Mouse (Mus musculus) spleen, postnatal 10 days (tissue): ENCODE measurements around the gene Cacng2.

Source experiments
- DNase-seq, 2 experiments: peaks; one replicate each; pipeline ENCODE4 v3.0.0; 2021 to 2022; ENCODE audit warnings: low spot score in 2 of 2

Cacng2 gene

GRCm38 (mm10) chr15:78082841-78083572 lies 36.8 kb downstream of the Cacng2 start:
- DNase-seq, result no peak

- DNase-seq, result no peak
Measured at GRCm38 (mm10) chr15:78082149-78082548, 37.7 kb downstream of the Cacng2 start.

- DNase-seq, result no peak
Measured at GRCm38 (mm10) chr15:78081384-78081783, 38.4 kb downstream of the Cacng2 start.

- no peak for DNase-seq
Measured at GRCm38 (mm10) chr15:78080326-78080725, 39.5 kb downstream of the Cacng2 start.

GRCm38 (mm10) chr15:78078776-78079628 lies 40.8 kb downstream of the Cacng2 start:
- DNase-seq, result no peak

DNA sequence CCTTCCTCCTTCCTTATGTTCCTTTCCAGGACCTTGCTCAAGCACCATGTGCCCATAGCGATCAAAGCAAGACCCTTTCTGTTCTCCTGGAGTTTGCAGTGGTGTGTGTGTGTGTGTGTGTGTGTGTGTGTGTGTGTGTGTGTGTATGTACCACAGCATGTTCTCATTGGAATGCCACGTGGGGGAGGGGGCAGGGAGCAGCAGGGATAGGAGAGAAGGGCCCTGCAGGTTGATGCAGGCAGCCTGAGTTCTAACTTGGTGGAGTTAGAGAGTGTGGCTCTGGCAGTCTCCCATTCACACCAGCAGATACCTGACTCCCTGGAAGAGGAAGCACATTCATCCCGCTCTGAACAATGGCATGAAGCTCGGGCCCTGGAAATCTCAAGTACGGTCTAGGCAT lies 41.6 kb downstream of the Cacng2 start:
- no peak for DNase-seq

GRCm38 (mm10) chr15:78075921-78076320 lies 43.9 kb downstream of the Cacng2 start:
- no peak for DNase-seq

GRCm38 (mm10) chr15:78073109-78073508 lies 46.7 kb downstream of the Cacng2 start:
- no peak for DNase-seq

GRCm38 (mm10) chr15:78066475-78066874 lies 53.4 kb downstream of the Cacng2 start:
- DNase-seq, result peak in 1 of 2 experiments; percentile 61

GRCm38 (mm10) chr15:78065541-78065940 lies 54.3 kb downstream of the Cacng2 start:
- DNase-seq, result no peak

- no peak for DNase-seq
Measured at GRCm38 (mm10) chr15:78064340-78064739, 55.5 kb downstream of the Cacng2 start.

DNA sequence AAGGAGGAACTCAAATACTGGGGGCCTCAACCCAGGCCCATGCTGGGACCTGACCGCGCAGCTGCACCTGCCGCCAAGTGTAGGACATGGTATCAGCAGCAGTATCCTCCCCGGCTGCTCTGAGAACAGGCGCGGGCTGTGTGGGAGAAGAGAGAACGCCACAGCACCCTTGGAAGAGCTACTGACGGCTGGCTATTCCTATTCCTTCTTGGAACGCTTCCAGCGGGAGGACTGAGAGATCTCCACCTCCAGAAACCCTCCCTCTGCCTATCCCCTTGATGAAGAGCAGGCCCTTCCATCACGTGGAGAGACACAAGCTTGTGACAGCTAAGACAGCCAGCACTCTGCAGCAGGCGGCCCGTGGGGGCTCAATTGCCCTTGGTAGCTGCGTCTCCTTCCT lies 57.4 kb downstream of the Cacng2 start:
- DNase-seq, result no peak

GRCm38 (mm10) chr15:78056930-78057329 lies 62.9 kb downstream of the Cacng2 start:
- no peak for DNase-seq

DNA sequence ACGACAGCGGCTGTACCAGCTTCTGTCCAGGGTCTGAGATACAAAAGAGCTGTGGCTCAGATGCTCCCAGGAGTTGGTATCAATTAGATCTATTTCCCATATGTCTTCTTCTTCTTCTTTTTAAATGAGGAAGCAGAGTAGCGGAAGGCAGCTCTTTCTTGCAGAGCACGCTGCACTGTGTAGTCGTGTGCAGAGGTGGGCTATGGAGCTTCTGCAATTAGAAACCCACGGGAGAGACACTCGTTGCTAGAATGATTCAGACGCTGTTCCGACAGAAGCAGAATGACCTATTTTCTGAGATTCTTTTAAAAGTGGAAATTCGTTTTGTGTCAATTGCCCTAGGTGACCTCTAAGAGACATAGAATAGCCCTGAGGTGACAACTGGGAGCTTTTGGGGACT lies 69.1 kb downstream of the Cacng2 start:
- no peak for DNase-seq

GRCm38 (mm10) chr15:78049933-78050332 lies 69.9 kb downstream of the Cacng2 start:
- DNase-seq, result no peak

GRCm38 (mm10) chr15:78045842-78046241 lies 74.0 kb downstream of the Cacng2 start:
- DNase-seq, result no peak

GRCm38 (mm10) chr15:78045314-78045713 lies 74.5 kb downstream of the Cacng2 start:
- DNase-seq, result no peak

DNA sequence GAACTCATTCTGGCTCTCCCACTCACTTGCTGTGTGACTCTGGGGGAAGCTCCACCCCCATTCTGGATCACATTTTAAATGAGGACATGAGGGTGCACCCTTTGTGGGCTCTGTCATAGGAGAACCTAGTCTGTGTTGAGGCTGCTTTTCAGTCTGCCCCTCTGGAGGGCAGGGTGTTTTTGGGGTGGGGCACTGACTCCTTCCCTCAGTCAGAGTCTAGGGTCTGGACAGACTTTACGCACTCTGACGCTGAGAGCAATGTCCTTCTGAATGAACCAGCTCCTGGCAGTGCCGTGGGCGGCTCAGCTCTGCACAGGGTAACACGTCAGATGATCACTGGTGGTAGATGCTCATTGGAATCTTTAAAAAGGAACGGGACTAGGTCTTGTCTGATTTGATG lies 75.0 kb downstream of the Cacng2 start:
- DNase-seq, result no peak

DNA sequence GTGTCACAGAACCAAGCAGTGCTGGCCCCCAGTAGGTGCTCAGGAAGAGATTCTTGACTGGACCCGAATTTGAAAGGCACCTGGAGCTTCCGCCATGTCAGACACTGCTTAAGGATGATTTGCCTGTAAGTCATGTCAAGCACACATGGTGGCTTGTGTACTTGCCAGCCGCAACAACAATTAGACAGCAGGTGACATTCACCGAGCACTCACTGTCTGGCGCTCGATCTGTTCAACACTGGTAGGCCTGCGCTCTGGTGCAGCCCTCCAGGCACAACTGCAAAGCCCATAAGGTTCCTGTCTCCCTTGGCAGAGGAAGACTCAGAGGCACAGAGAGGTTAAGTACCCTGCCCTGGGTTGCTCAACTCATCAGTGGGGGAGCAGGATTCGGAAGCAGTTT lies 77.1 kb downstream of the Cacng2 start:
- no peak for DNase-seq

DNA sequence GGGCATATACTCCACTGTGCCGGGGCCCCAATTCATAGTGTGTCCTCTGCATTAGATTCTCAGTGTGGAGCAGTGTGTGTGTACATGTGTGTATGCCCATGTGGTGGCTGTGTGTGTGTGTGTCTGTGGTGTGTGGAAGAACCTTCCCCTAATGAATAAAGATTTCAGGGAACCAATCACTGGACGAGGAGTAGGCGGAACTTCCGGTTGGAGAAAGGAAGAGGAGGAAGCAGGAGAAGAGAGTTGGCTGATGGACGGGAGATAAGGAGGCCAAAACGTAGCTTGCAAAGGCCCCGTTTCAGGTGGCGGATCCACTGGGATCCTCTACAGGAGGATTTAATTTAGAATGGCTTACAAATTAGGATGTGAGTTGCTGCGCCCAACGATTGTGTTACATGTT lies 82.2 kb downstream of the Cacng2 start:
- no peak for DNase-seq

GRCm38 (mm10) chr15:78036586-78036985 lies 83.2 kb downstream of the Cacng2 start:
- DNase-seq, result no peak

DNA sequence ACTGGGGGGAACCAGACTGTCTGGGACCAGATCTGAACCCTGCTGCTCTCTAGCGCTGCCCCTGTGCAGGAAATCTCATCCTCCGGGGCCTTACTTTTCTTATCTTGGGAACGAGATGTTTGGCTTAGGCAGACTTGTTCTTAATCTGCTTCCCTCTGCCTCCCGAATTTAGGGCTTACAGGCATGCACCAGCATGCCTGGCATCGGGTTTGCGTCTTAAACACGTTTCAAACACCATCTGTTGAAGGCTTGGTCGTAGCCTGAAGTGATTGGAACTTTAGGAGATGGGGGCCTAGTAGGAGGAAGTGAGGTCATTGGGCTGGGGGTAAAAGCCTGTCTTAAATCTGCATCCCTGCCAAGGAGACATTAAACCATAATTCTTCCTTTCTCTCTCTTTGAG lies 89.9 kb downstream of the Cacng2 start:
- DNase-seq, result no peak

DNA sequence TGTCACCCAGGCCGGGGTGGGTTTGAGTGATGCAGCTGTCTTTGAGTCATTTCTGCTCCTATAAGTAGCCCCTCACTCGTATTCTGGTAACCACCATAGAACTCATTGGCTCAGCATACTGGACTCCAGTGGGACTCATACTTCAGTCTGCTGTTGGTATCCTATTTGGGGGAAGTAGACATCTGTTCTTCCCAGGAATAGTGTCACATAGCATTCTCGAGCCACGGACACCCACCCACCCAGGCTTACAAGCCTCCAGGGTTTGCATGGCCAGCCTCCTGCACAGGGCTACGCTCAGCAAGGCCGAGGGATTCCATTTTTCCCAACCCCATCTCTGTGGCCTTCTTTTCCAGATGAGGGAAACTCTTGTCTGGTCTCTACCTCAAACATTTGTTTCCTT lies 93.3 kb downstream of the Cacng2 start:
- no peak for DNase-seq
